Mouse (Mus musculus): ENCODE measurements around the gene Casc1.

Casc1 gene

GRCm38 (mm10) chr6:145202432-145203125 lies 8.2 kb downstream of the Casc1 start:
- DNase-seq (ENCODE audit: low read depth, low spot score): no peak

DNA sequence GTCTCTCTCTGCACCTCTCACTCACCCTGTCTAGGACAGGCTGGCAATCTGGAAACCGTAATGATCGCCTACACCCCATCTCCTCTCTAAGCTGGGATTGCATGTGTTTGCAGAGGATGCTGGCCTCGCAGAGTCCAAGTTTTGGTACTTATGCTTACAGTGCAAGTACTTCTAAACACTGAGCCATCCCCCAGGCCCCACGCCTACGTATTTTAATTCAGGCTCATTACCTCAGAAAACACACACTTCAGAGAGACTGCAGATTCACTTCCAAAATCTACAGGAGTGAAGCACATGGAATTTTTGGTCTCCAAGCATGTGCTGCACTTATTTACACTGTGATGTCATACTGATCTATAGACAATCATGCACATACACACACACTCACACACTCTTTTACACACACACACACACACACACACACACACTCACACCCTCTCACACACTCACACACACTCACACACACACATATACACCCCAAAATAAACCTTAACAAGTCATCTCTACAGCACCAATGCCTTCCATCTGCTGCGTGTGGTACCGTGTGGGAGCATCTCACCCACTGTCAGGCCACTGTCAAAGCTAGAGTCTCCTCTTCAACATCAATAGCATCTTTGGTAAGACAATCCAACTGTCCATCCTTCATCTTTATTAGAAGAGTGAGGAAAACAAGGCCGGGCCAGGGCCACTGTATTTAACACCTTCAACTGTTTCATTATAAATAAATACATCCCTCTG lies 12.7 kb downstream of the Casc1 start:
- no peak for DNase-seq (ENCODE audit: low read depth, low spot score)

DNA sequence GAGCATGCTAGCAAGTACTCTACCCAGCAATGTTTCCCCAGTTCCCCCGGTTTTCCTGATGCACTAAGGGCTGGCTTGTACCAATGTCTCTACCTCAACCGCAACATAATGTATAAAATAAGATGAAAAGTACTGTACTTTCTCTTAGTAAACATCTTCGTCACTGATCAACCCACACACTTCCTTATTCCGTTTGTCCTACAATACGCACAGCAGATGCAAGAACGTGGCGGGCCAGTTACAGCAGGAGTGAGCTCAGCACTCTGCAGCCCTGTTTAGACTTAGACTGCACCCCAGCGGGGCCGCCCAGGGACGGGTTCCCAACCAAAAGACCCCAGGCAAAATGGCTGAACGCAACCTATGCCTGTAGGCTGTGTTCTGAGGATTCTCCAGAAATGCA lies 17.4 kb downstream of the Casc1 start:
- DNase-seq (ENCODE audit: low read depth, low spot score): no peak

- no peak for DNase-seq (ENCODE audit: low read depth, low spot score)
These were observed 17.8 kb downstream of the Casc1 start for GRCm38 (mm10) chr6:145193038-145193437.

DNA sequence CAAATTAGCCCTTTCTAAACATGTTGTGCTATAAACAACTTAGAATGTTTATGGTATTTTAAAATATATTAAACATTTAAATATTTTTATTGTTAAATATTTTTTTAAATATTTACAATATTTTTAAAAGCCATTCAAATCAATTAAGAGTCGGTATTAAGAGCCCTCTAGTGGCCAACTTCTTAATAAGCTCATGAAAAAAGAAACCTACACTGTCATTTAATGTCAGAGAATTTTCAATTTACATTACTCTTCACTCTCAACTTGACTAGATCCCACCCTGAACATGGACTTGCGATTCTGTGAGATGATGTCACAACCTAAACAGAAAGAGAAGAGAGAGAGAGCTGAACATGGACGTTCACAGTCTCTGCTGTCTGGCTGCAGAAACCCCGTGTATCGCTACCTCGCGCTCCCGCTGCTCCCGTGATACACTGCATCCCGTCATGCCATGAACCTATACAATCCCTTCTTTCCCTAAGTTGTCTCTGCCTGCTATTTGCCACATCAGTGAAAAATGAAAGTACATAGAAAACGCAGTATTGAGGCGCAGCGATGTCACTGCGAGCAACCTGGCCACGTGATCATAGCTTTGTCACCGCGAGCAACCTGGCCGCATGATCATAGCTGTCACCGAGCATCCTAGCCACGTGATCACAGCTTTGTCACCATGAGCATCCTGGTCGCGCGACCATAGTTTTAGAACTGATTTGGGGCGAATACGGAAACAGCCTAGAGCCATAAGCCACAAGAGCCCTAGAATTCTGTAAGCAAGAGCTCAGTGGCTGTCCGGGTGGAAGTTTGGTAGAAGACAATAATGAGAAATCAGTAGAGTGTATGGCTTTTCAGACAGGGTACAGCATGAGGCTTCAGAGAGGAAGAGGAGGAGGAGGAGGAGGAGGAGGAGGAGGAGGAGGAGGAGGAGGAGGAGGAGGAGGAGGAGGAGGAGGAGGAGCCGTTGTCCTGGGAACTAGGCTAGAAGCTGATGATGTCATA lies 23.4 kb downstream of the Casc1 start:
- no peak for DNase-seq (ENCODE audit: low read depth, low spot score)

DNA sequence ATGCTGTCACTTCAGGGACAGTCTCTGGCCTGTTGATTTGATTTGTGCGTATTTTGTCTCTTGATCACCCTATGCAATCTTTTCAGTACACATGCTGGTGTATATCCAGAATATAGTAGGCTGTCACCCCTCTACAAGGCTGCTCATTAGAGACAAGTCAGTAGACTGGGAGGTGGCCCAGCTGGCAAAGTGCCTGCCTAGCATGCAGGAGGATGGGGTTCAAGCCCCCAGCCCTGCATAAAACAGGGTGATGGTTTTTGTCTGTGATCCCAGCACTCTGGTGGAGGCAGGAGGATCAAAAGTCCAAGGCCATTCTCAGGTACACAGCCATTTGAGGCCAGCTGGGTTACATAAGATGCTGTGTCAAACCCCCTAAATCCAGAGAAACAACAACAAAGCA lies 24.7 kb downstream of the Casc1 start:
- no peak for DNase-seq (ENCODE audit: low read depth, low spot score)

DNA sequence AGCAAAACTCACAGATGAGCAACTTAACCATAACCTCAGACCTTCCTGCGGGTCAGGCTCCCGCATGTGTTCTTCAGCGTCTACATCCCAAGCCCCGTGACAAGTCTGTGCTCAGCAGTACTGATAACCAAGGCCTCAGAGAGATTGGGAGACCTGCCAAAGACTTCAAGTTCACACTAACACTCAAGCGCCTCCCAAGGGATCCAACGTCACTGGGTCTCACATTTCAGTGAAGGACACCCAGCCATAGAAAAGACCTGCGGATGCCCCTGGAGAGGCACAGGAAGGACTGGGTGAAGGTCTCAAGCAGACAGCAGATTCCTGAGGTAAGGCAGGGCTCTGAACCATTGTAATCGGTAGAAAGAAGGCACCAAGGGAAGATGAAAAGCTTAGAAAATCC lies 28.8 kb downstream of the Casc1 start:
- no peak for DNase-seq (ENCODE audit: low read depth, low spot score)

DNA sequence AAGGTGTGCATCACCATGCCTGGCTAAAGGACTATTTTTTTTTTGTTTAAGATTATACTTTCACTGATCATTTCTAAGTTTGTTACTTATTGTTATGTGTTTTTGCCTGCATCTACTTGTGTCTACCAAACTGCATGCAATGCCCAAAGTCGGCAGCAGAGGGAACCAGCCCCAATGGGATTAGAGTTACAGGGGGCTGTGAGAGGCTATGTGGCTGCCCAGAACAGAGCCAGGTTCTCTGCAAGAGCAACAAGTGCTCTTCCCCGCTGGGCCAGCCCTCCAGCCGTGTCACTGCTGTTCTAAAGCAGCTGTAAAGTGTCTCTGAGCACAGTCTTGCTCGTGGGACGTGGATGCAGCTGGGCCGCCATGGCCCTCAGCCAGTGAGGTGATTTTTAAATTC lies 31.1 kb downstream of the Casc1 start:
- DNase-seq (ENCODE audit: low read depth, low spot score): no peak

GRCm38 (mm10) chr6:145176474-145176873 lies 34.3 kb downstream of the Casc1 start:
- no peak for DNase-seq (ENCODE audit: low read depth, low spot score)

GRCm38 (mm10) chr6:145175571-145175981 lies 35.2 kb downstream of the Casc1 start:
- no peak for DNase-seq (ENCODE audit: low read depth, low spot score)

DNA sequence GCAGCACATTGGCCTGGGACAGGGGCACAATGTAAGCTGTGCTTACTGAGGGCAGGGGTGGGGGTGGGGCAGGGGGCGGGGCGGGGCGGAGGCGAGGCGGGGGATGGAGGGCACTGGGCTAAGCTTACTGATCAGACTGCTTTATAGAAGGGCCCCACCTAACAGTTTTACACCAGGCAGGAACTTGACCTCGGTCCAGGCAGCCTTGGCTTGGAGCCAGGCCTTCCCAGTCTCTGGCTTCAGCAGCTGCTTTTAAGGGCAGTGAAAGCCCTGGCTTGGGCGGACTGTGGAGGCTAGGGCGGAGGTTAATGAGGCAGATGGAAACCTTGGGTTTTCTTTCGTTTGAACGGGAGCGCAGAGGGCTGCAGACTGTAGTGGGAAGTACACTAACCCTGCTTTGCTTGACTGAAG lies 37.0 kb downstream of the Casc1 start:
- no peak for DNase-seq (ENCODE audit: low read depth, low spot score)

DNA sequence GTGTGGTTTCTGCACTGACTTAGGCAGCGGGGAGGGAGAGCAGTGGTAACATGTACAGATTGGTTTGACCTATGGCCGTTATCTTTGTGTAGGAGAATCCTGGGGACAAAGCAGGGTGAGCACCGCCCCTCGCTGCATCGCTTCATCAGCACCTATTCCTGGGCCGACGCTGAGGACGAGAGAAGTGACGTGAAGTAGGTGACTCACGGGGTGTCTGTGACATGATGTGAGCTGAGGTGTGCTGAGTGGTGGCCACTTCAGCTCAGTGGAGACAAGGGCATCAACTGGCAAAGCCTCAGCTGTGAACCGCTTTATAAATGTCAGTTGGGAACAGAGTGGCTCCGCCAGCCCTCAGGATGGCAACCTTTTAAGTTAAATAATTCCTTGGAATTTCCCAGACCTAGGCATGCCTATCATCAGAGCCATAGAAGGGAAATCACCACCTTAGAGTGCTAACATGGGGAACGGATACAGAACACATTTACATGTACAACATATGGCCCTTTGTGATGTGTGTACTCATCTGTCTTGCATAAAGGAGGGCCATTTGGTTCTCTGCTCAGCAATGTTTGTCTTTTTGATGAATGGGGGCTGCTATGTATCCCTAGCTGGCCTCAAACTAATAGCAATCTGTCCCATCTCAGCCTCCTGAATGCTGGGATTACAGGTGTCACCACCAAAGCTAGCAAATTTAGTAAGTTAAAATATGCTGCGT lies 38.8 kb downstream of the Casc1 start:
- no peak for DNase-seq (ENCODE audit: low read depth, low spot score)

DNA sequence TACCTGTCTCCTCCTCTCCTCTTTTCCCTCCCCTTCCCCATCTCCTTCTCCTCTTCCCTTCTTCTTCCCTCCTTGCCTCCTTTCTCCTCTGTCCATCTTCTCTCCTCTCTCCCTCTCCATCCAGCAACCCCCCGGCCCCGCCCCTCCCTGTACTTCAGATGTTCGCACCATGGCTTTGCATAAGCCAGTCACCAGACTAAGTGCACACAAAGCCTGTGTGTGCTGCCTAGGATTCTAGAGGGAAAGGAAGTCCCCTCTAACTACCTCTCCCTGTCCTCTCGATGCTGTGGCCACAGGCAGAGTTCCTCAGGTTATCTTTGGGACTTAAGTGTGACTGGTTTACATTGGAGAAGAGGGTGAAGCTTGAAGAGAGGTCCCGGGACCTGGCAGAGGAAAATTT lies 50.2 kb downstream of the Casc1 start:
- DNase-seq (ENCODE audit: low read depth, low spot score): no peak

DNA sequence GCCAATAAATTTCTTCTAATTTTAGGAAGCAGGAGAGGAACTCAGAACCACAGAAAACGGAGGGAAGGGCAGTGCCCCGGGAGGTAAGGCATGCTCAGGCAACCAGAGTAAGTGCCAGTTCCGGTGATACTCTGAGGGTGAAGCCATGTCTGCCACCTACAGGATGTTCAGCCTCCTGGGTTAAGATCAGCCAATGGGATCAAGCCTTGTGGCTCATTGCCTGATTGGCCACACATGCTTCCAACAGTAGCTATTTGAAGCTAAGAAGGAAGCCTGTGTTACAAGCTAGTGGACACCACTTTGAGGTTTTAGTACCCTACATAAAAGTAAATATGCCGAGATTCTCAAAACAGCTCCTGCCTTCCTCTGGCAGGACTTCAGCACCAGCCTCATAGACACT lies 52.2 kb downstream of the Casc1 start:
- DNase-seq (ENCODE audit: low read depth, low spot score): no peak

DNA sequence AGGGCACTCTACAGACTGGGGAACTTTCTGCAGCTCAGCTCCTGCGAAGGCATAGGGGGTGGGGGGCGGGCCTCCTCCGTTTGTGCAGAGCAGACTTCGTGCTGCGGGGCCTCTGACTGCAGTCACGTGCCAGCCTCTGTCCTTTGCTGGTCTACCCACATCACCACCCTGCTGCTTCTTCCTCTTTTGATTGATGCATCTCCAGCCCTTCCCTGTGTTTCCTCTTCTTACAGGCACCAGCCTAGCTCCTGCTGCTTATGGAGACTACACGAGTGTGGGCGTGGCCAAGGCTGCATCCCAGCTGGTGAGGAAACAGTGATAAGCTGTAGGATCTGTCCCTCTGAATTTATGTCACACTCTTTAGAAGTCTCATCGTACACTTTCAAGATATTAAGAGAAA lies 61.8 kb downstream of the Casc1 start:
- DNase-seq (ENCODE audit: low read depth, low spot score): no peak

GRCm38 (mm10) chr6:145147716-145148115 lies 63.1 kb downstream of the Casc1 start:
- no peak for DNase-seq (ENCODE audit: low read depth, low spot score)

DNA sequence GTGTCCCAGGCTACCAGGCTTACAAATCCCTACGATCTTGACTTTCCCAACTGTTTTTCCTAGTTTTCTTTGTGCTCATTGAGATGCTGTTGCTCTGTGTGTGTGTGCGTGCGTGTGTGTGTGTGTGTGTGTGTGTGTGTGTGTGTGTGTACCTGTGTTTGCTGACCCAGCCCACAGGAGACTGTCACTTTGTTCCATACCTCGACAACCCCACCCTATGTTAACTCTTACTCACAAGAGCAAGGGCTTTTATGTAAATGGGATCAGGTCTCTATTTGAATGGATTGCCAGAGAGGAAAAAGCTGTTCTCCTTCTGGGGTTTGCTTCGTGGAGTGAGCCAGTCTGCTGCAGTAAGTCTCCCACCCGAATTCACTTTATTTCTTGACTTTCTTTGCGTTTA lies 65.6 kb downstream of the Casc1 start:
- no peak for DNase-seq (ENCODE audit: low read depth, low spot score)

DNA sequence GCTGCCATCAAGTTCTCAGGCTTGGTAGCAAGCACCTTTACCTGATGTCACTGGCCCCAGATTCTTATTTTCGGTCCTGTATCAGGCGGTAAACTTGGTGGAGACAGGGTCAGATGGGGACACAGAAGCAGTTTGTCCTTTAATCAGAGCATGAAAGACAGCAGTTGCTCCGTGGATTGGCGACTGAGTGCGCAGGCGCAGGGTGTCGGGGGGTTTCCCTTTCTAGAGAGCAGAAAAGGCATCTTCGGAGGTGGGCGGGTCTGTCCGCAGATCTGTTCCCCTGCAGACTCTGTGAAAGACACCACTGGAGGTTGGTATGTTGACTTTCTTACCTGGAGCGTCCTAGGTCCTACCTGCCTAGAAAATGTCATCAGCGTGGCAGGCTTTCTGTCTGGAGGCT lies 69.0 kb downstream of the Casc1 start:
- no peak for DNase-seq (ENCODE audit: low read depth, low spot score)

- no peak for DNase-seq (ENCODE audit: low read depth, low spot score)
These were observed 70.1 kb downstream of the Casc1 start for GRCm38 (mm10) chr6:145140706-145141105.

DNA sequence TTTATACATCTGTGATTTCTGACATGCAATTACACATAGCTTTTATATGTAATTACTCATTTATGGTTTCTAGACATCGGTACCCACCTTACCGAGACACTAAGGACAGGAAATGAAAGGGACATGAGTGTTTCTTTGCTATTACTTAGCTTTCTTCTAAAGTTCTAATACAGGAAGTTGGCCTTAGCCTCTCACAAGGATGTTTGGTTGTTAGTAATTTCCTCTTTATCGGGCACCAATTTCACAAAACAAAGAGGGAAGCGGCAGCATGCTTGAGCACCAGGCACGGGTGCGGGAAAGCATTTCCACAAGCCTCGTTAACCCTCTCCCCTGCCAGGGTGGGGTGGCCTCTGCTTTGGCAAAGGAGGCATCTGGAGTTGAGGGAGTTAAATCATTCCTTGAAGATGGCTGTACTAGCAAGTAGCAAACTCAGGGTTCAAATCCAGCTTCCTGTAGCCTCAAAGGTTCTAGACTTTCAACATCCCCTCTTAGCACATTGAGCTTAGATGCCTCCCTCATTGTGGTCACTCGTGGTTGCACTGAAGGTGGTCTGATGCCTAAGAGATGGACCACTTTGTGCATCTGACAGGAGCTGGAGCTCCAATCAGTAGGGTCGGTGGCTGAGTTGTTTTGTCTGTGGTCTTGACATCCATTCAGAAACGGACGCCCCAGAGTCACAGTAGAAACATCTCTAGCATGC lies 70.9 kb downstream of the Casc1 start:
- no peak for DNase-seq (ENCODE audit: low read depth, low spot score)

GRCm38 (mm10) chr6:145139236-145139635 lies 71.6 kb downstream of the Casc1 start:
- DNase-seq (ENCODE audit: low read depth, low spot score): no peak
